Mouse (Mus musculus): ENCODE results near the gene Gngt2. TPM values are rescaled to one million over a fixed set of nuclear protein-coding genes. Genes with fewer than 3 reads are reported as not detected.

Gngt2 gene
- polyA plus RNA-seq, 1 experiment from 2014 or later: 19.5 TPM

DNA sequence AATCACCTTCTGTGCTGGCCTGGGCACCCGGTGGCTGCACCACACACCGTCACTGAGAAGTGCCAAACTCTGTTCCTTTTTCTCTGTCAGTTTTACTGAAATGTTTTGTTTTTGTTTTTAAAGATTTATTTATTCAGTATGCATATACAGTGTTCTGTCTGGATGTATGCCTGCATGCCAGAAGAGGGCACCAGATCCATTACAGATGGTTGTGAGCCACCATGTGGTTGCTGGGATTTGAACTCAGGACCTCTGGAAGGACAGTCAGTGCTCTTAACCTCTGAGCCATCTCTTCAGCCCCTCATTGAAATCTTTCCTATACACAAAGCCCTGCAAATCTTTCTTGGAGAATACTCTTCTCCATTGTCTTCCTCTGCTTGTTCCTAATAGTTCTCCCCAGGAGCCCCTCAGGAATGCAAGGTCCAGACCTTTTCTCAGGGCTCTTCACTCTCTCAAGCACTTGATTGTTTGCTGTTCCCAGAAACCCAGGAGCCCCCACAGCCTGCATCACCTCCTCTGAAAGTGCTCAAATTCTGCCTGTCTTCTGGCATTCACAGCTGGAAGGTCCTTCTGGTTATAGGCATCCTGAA is 53.5 kb downstream of the Gngt2 start:
- H3K4me3 ChIP-seq (ENCODE audit: low read length): no peak overlapping the region
- no peaks in the 10 kb centered on the region for H3K27me3 ChIP-seq (ENCODE audit: control insufficient read depth, insufficient read depth, low read length)
- H3K36me3 ChIP-seq (ENCODE audit: control insufficient read depth, insufficient read depth, low read length): no peaks in the 10 kb centered on the region
- WGBS: 75% methylated on average over 2 of the region's 2 CpGs
- no peaks in the 10 kb centered on the region for H3K4me1 ChIP-seq (ENCODE audit: control insufficient read depth, insufficient read depth, low read length)
- peaks cover 2% of the 10 kb centered on the region; the same call in 1 of the 2 replicates for H3K9me3 ChIP-seq (ENCODE audit: control insufficient read depth, low read length)
- no peak overlapping the region for H3K4me2 ChIP-seq (replicated peaks; ENCODE audit: low read depth, low read length)
- no peak overlapping the region for H3K9ac ChIP-seq (ENCODE audit: low read depth, low read length)
- no peak for ATAC-seq (ENCODE audit: low FRiP score, low TSS enrichment)
- H3K27ac ChIP-seq (ENCODE audit: low read depth, low read length): no peak overlapping the region

Other genes starting within 250 kb of the Gngt2 start
- 16.8 and 23.4 TPM in 2 replicates for gene Ngfr, start 249.5 kb upstream of the Gngt2 start, polyA plus RNA-seq (2014; fragmentation: Nextera tagmentation; extraction: Ambion mirVana)
- gene Phb, start 170.3 kb upstream of the Gngt2 start, polyA plus RNA-seq (2014; fragmentation: Nextera tagmentation; extraction: Ambion mirVana): 261 and 268 TPM in 2 replicates
- gene Zfp652, start 124.5 kb upstream of the Gngt2 start, polyA plus RNA-seq (2014; fragmentation: Nextera tagmentation; extraction: Ambion mirVana): 13.5 and 13.8 TPM in 2 replicates
- 1.5 and 1.6 TPM in 2 replicates for gene B130006D01Rik, start 113.6 kb upstream of the Gngt2 start, polyA plus RNA-seq (2014; fragmentation: Nextera tagmentation; extraction: Ambion mirVana)
- not detected in 2 replicates for gene Phospho1, start 12.7 kb upstream of the Gngt2 start, polyA plus RNA-seq (2014; fragmentation: Nextera tagmentation; extraction: Ambion mirVana)
- gene Abi3, start 5.3 kb downstream of the Gngt2 start, polyA plus RNA-seq (2014; fragmentation: Nextera tagmentation; extraction: Ambion mirVana): 3.9 and 9.8 TPM in 2 replicates
- 0.37 and 0.47 TPM in 2 replicates for gene B4galnt2, start 77.7 kb downstream of the Gngt2 start, polyA plus RNA-seq (2014; fragmentation: Nextera tagmentation; extraction: Ambion mirVana)
- gene Igf2bp1, start 168.7 kb downstream of the Gngt2 start, polyA plus RNA-seq (2014; fragmentation: Nextera tagmentation; extraction: Ambion mirVana): 42.1 and 54.2 TPM in 2 replicates
- not detected in 2 replicates for gene Gip, start 187.3 kb downstream of the Gngt2 start, polyA plus RNA-seq (2014; fragmentation: Nextera tagmentation; extraction: Ambion mirVana)
- gene Snf8, start 197.7 kb downstream of the Gngt2 start, polyA plus RNA-seq (2014; fragmentation: Nextera tagmentation; extraction: Ambion mirVana): 34.2 and 63.5 TPM in 2 replicates
- 27.6 and 36.4 TPM in 2 replicates for gene Ube2z, start 228.2 kb downstream of the Gngt2 start, polyA plus RNA-seq (2014; fragmentation: Nextera tagmentation; extraction: Ambion mirVana)
- gene Atp5g1, start 238.5 kb downstream of the Gngt2 start, polyA plus RNA-seq (2014; fragmentation: Nextera tagmentation; extraction: Ambion mirVana): 848 and 857 TPM in 2 replicates